Mouse (Mus musculus) bone marrow macrophage, adult 2 months (primary cell): ENCODE measurements at regions not wholly inside any gene's neighbourhood (a gene's known extent, or its start where the extent isn't known, plus 50 kb on each side); places are given as distances from the start of the nearest gene placed in this dataset.

Source experiments
- CTCF ChIP-seq: IDR thresholded peaks from 2 replicates; pipeline ENCODE4 v1.5.1; 2012; ENCODE audit warnings: low read depth, mild to moderate bottlenecking, low read length, moderate library complexity
- POLR2A ChIP-seq: IDR thresholded peaks from 2 replicates; pipeline ENCODE4 v1.6.1; 2012; ENCODE audit warnings: mild to moderate bottlenecking, low read depth, low read length, borderline replicate concordance

DNA sequence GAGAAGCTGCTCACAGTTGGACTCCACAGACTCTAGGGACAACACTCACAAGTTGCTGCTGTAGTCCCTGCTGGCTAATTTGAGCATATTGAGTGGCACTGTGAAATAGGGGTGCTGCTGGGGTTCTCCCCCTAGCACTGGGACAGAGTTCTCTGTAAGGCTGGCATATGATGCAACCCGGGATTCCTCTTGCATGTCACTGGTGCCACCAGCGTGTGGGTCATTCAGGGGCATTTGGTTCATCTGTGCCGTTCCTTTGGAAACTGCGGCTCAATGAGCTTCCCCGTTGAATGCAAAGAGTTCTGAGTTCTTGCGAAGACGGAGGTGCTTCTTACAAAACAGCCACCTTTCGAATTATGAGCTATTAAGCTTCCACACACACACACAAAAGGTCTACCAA lies 486.6 kb upstream of the Gm19410 start:
- TF ChIP-seq CTCF, result no peak
- TF ChIP-seq POLR2A, result no peak
